Mouse (Mus musculus) brain, embryonic 14.5 days (tissue): ENCODE results near the gene Npy.

ENCODE experiments used
- CTCF ChIP-seq: fragments of 200-500 bp; IDR thresholded peaks from 2 replicates; pipeline ENCODE4 v1.5.1; 2012; ENCODE audit warnings: inconsistent platforms, mild to moderate bottlenecking, moderate library complexity, borderline replicate concordance; ENCODE audit not compliant: insufficient read depth, insufficient read length; ENCODE audit errors: extremely low read depth
- POLR2A ChIP-seq: fragments of 200-500 bp; IDR thresholded peaks from 2 replicates; pipeline ENCODE4 v1.6.1; 2012; ENCODE audit warnings: mild to moderate bottlenecking, inconsistent platforms, borderline replicate concordance; ENCODE audit not compliant: poor library complexity, insufficient read depth, insufficient read length, severe bottlenecking; ENCODE audit errors: extremely low read depth

DNA sequence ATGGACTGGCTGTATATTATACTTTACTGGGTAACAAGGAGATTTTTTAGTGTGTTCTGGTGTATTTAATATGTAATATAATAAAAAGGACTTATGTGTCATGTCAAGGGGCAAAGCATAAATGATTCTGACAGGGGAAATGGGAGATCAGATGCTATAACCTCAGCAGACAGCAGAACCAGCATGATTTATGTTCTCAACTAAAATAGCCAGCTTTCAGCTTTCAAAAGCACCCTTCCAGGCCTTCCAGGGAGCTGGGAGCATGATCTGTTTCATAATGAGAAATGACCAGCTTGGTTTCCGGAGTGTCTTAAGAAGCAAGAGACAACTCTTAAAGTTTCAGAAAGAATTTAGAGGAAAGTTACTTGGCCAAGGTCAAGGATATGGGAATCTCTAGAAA, 51.0 kb downstream of the Npy start:
- no peak for TF ChIP-seq CTCF
- no peak for TF ChIP-seq POLR2A
